Mouse (Mus musculus) adrenal gland, adult 2 months (tissue): Measurements from ENCODE around the gene Icam2. TPM values are rescaled to one million over a fixed set of nuclear protein-coding genes. Genes with fewer than 3 reads are reported as not detected.

Experiments used
- DNase-seq: peaks from one replicate; pipeline ENCODE4 v3.0.0; 2021
- polyA plus RNA-seq: library from polyadenylated mRNA; depleted of rRNA; stranded (reverse); fragments of >200 nt; gene quantifications from 2 replicates; pipeline ENCODE4 v1.2.3, GENCODE M21; 2012
- total RNA-seq, 2 experiments: library from RNA; stranded (reverse); gene quantifications; 2 replicates each; pipeline ENCODE4 v1.2.3; 2021

Gene Icam2
- total and polyA plus RNA-seq, 3 experiments, result 11.9 to 25.0 (median 16.2) TPM

- peak; percentile 74 for DNase-seq
These were observed 3.8 kb upstream of the Icam2 start for GRCm38 (mm10) chr11:106391546-106392188.

- DNase-seq, result no peak
These were observed 2.9 kb upstream of the Icam2 start for GRCm38 (mm10) chr11:106390757-106391156.

- no peak for DNase-seq
These were observed 1.7 kb upstream of the Icam2 start for GRCm38 (mm10) chr11:106389611-106390010.

GRCm38 (mm10) chr11:106387020-106387419, 855 bp downstream of the Icam2 start:
- DNase-seq, result no peak

GRCm38 (mm10) chr11:106386409-106386808, 1.5 kb downstream of the Icam2 start:
- DNase-seq, result no peak

- DNase-seq, result no peak
These were observed 4.7 kb downstream of the Icam2 start for GRCm38 (mm10) chr11:106383051-106383790.

- DNase-seq, result no peak
These were observed 5.5 kb downstream of the Icam2 start for GRCm38 (mm10) chr11:106382424-106382823.

GRCm38 (mm10) chr11:106381883-106382282, 6.0 kb downstream of the Icam2 start:
- DNase-seq, result peak; percentile 77

- no peak for DNase-seq
These were observed 6.9 kb downstream of the Icam2 start for GRCm38 (mm10) chr11:106381011-106381410.

- no peak for DNase-seq
These were observed 12.9 kb downstream of the Icam2 start for GRCm38 (mm10) chr11:106374979-106375378.

- no peak for DNase-seq
These were observed 13.3 kb downstream of the Icam2 start for GRCm38 (mm10) chr11:106374559-106374958.

- DNase-seq, result no peak
These were observed 13.9 kb downstream of the Icam2 start for GRCm38 (mm10) chr11:106373998-106374397.

- peak; percentile 80 for DNase-seq
These were observed 21.6 kb downstream of the Icam2 start for GRCm38 (mm10) chr11:106366316-106366715.

GRCm38 (mm10) chr11:106365366-106365765, 22.5 kb downstream of the Icam2 start, which contains the start of gene Prr29:
Gene Prr29 (plus strand): TSS chr11:106365472.
- no peak for DNase-seq

GRCm38 (mm10) chr11:106364712-106365111, 23.2 kb downstream of the Icam2 start:
- DNase-seq, result no peak

GRCm38 (mm10) chr11:106359350-106359749, 28.5 kb downstream of the Icam2 start:
- no peak for DNase-seq

GRCm38 (mm10) chr11:106355382-106356128, 32.3 kb downstream of the Icam2 start:
- peak; percentile 72 for DNase-seq

GRCm38 (mm10) chr11:106354181-106354580, 33.7 kb downstream of the Icam2 start:
- no peak for DNase-seq

- DNase-seq, result no peak
These were observed 34.7 kb downstream of the Icam2 start, which contains the start of gene Scn4a for GRCm38 (mm10) chr11:106353188-106353587. Gene Scn4a (minus strand): TSS chr11:106353288.

- no peak for DNase-seq
These were observed 35.9 kb downstream of the Icam2 start for GRCm38 (mm10) chr11:106351941-106352340.

- no peak for DNase-seq
These were observed 36.6 kb downstream of the Icam2 start for GRCm38 (mm10) chr11:106351253-106351652.

GRCm38 (mm10) chr11:106350853-106351252, 37.0 kb downstream of the Icam2 start:
- DNase-seq, result peak; percentile 42

- DNase-seq, result no peak
These were observed 38.1 kb downstream of the Icam2 start for GRCm38 (mm10) chr11:106349772-106350171.
